Mouse (Mus musculus): ENCODE measurements at regions not wholly inside any gene's neighbourhood (a gene's known extent, or its start where the extent isn't known, plus 50 kb on each side); places are given as distances from the start of the nearest gene placed in this dataset.
A peak's percentile ranks its signal among the peaks of the same experiment; 100 is the strongest.

DNA sequence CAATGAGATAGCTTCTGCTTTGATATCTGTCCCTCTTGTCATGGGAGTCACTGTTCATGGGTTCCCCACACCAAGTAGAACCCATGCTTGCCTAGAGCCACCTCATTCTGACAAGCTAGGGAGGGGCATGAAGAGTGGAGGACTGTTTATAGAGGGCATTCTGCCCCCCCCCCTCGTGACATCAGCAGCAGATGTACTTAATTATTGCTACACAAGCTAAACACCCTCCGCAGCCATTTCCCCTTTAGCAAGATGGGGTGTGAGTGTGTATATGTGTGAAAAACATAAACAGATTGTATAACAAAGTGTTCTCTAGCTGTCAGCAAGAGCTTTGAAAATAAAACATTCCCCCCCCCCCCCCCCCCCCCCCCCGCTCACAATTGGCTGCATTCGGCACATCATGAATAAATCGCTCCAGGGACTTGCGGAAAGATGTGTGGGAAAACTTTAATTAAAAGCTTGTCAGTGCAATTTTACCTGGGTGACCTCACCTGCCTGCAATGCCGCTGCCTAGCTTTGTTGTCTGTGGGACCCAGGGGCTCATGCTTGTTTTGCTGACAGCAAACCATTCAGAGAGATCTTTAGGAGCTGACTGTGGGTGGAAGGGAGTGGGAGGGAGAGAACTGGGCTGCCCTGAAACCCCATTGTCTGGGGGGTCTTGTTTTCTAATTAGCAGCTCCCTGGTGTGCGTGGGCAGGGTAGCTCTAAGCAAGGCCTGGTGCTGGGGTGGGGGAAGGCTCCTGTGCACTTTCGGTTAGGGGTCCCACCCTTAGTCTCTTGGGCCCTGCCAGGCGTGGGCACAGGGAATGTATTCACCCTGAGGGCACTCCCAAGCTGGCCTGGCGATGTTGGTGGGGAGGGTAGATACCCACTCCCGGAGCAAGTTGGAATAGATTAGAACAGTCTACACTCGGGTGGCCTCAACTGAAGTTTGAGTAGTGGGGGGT is 63.4 kb downstream of the Irx2 start:
- no peak for ATAC-seq (ENCODE audit: low FRiP score)
- 61% methylated on average over 11 of the region's 13 CpGs for WGBS
- Histone ChIP-seq H3K9ac (replicated peaks) (no peak overlapping the region), H3K4me1 (no peaks in the 10 kb centered on the region), H3K9me3 (replicated peaks) (no peaks in the 10 kb centered on the region), H3K27ac (replicated peaks) (no peak overlapping the region), H3K27me3 (replicated peaks) (no peaks in the 10 kb centered on the region), H3K4me3 (replicated peaks) (no peak overlapping the region), H3K36me3 (no peaks in the 10 kb centered on the region), H3K4me2 (no peak overlapping the region)

DNA sequence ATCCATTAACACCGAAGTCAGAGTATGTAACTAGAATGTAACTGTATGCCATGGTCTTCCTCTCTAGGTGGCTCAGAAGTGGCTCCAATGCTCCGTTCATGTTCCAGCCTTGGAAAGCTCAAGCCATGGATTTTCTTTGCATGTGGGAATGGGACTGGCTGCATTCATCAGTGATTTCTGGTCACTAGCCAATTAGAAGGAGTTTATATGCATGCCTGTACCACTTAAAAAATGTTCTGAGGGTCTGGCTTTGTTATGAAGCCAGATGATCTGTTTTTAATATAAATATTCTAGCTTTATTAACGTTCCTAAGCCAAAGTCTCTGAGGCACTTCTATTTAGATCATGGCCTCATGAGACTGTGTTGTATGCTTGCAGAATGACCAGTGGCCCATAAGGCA is 78.8 kb downstream of the Irx2 start:
- ATAC-seq (ENCODE audit: low FRiP score), result no peak
- WGBS, result 87% methylated on average over 3 of the region's 3 CpGs
- Histone ChIP-seq H3K9ac (replicated peaks) (no peak overlapping the region), H3K27ac (replicated peaks) (no peak overlapping the region), H3K27me3 (replicated peaks) (no peaks in the 10 kb centered on the region), H3K36me3 (no peaks in the 10 kb centered on the region), H3K4me2 (no peak overlapping the region), H3K4me3 (replicated peaks) (no peak overlapping the region), H3K4me1 (no peaks in the 10 kb centered on the region), H3K9me3 (replicated peaks) (no peaks in the 10 kb centered on the region)

DNA sequence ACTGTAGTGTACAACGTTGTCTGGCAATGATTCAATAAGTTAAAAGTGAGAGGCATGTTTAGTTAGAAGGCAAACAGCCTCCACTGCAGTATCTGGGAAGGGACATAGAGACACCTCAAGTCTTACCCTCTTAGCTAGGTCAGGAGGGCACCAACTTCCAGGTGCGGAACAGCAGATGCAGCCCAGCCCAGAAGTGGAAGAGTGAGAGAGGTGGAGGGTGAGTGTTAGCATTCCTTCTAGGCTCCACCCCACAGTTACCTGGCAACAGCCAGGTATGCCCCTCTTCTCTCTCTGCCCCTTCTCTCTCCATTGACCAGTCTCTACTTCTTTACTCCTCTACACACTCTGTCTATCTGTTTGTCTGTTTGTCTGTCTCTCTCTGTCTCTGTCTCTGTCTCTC is 80.1 kb downstream of the Irx2 start:
- Histone ChIP-seq H3K9ac (replicated peaks) (no peak overlapping the region), H3K9me3 (replicated peaks) (no peaks in the 10 kb centered on the region), H3K4me1 (no peaks in the 10 kb centered on the region), H3K36me3 (no peaks in the 10 kb centered on the region), H3K4me2 (no peak overlapping the region), H3K27ac (replicated peaks) (no peak overlapping the region), H3K27me3 (replicated peaks) (no peaks in the 10 kb centered on the region), H3K4me3 (replicated peaks) (no peak overlapping the region)
- ATAC-seq (ENCODE audit: low FRiP score), result no peak
- WGBS, result 85% methylated on average over 2 of the region's 2 CpGs

DNA sequence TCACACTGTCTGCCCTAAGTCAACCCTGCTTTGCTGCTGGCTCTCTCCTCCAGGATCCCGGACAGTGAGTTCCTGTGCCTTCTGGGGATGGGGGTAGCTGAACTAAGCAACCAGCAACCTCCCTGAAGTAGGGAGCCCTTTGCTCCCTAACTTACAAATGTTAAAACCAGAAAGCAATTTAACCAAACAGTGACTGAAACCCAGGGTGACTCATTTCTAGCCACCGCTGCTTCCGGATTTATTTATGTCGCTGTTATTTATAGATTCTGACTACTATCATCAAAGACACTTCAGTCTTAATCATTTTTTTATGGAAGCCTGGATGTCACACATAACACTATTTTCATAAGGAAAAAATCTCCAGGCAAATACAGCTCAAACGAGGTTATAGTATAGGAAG is 81.4 kb downstream of the Irx2 start:
- Histone ChIP-seq H3K27me3 (replicated peaks) (no peaks in the 10 kb centered on the region), H3K27ac (replicated peaks) (no peak overlapping the region), H3K4me3 (replicated peaks) (no peak overlapping the region), H3K9ac (replicated peaks) (no peak overlapping the region), H3K4me1 (no peaks in the 10 kb centered on the region), H3K9me3 (replicated peaks) (no peaks in the 10 kb centered on the region), H3K4me2 (no peak overlapping the region), H3K36me3 (no peaks in the 10 kb centered on the region)
- 70% methylated on average over 5 of the region's 5 CpGs for WGBS
- ATAC-seq (ENCODE audit: low FRiP score), result no peak

DNA sequence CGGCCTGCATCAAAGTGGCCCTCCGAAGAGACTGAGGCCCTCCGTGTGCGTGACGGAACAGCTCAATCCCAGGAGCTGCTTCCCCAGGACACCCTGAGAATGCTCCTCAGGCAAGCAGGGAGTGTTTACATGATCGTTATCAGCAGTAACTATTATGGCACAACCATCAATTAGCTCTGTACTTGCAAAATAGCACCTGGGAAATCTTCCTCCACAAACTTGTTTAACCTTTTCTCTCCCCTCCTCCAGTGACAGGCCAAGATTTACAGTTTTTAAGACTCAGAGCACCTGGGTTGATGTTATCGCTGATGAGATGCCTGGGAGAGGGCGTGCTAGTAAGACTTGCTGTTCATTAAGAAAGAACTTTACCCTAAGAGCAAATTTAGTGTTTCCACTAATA is 82.5 kb downstream of the Irx2 start:
- Histone ChIP-seq H3K9me3 (replicated peaks) (no peaks in the 10 kb centered on the region), H3K27ac (replicated peaks) (no peak overlapping the region), H3K4me3 (replicated peaks) (no peak overlapping the region), H3K4me1 (no peaks in the 10 kb centered on the region), H3K9ac (replicated peaks) (no peak overlapping the region), H3K36me3 (no peaks in the 10 kb centered on the region), H3K4me2 (no peak overlapping the region), H3K27me3 (replicated peaks) (no peaks in the 10 kb centered on the region)
- ATAC-seq (ENCODE audit: low FRiP score), result no peak
- 69% methylated on average over 8 of the region's 8 CpGs for WGBS

DNA sequence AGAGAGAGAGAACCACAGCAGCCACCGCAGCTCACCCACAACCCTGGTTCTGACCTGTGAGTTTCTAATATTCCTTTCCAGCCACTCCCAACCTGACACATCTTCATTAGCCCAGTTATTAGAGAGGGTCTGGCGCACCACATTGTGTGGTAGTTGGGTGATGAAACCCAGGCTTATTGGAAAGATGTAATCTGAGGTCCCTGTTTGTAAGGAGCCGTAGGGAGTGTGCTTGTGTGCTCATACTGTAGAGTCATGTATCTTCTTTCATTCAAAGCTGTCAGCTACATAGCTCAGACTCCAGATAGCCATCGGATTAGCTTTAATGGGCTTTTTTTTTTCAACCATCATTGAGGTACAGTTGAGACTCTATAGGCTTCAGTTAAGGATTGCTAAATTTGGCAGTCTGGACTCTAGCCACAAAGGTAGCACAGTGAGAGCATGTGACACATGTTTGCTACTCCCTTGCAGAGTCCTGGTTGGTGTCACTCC is 83.3 kb downstream of the Irx2 start:
- H3K4me1 ChIP-seq, result no peaks in the 10 kb centered on the region
- H3K27ac ChIP-seq (replicated peaks), result no peak overlapping the region
- H3K36me3 ChIP-seq, result no peaks in the 10 kb centered on the region
- 83% methylated on average over 4 of the region's 4 CpGs for WGBS
- H3K27me3 ChIP-seq (replicated peaks), result no peaks in the 10 kb centered on the region
- H3K4me2 ChIP-seq, result no peak overlapping the region
- ATAC-seq (ENCODE audit: low FRiP score), result no peak
- H3K9me3 ChIP-seq (replicated peaks), result no peaks in the 10 kb centered on the region
- no peak overlapping the region for H3K9ac ChIP-seq (replicated peaks)
- no peak overlapping the region for H3K4me3 ChIP-seq (replicated peaks)

DNA sequence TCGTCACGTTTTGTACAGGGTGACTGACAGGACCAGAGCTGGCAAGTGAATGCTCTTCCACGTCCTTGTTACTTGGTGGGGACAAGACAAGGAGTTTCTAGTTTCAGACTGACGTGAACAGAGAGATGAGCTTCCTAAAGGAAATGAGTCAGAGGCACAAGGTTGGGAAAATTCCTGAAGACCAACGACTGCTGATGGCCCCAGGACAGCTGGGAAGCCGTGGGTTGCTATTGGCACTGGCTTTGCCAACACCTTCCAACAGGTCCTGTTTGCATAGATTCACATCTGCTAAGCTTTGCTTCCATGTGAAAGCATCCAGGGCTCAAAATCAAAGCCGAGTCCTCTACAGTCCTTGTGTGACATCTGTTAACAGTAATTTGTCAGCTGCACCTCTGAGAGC is 86.2 kb downstream of the Irx2 start:
- H3K9ac ChIP-seq (replicated peaks), result no peak overlapping the region
- no peak overlapping the region for H3K4me3 ChIP-seq (replicated peaks)
- no peak overlapping the region for H3K4me2 ChIP-seq
- H3K36me3 ChIP-seq, result no peaks in the 10 kb centered on the region
- WGBS, result 72% methylated on average over 7 of the region's 7 CpGs
- ATAC-seq (ENCODE audit: low FRiP score), result no peak
- H3K27ac ChIP-seq (replicated peaks), result no peak overlapping the region
- H3K9me3 ChIP-seq (replicated peaks), result no peaks in the 10 kb centered on the region
- no peaks in the 10 kb centered on the region for H3K4me1 ChIP-seq
- H3K27me3 ChIP-seq (replicated peaks), result no peaks in the 10 kb centered on the region

DNA sequence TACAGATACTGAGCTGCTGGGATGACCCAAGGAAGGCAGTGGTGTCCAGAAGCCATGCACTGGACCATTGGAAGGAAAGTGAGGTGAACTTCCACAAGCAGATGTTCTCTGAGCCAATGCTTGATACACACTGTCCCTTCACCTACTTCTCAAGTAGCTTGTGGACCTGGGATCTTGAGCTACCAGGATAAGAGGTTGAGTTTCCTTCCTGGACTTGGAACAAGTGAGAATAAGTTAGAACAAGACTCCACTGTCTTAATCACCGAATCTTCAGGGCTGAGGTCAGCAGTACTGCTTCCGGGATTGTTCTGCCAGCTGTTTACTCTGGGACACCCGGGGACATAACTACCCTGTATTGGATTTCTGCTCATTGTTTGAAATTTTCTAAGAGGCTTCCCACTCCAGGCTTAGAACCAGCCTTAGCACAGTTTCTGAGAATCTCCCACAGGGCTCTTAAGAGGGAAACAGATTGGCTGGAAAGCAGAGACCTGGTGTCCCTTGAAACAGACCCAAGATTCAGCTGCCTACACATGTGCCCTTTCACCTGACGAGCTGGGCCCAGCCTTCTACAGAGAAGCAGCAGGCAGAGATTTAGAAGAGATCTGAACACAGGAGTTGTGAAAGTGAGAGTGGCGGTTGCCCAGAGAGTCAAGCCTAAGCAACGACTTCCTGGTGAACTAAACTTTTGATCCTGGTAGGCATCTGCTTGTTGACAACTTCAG is 87.5 kb downstream of the Irx2 start:
- Histone ChIP-seq H3K27me3 (replicated peaks) (no peaks in the 10 kb centered on the region), H3K9me3 (replicated peaks) (no peaks in the 10 kb centered on the region), H3K36me3 (no peaks in the 10 kb centered on the region), H3K4me2 (no peak overlapping the region), H3K4me3 (replicated peaks) (no peak overlapping the region), H3K9ac (replicated peaks) (no peak overlapping the region), H3K4me1 (no peaks in the 10 kb centered on the region), H3K27ac (replicated peaks) (no peak overlapping the region)
- no peak for ATAC-seq (ENCODE audit: low FRiP score)
- WGBS, result 86% methylated on average over 6 of the region's 6 CpGs

DNA sequence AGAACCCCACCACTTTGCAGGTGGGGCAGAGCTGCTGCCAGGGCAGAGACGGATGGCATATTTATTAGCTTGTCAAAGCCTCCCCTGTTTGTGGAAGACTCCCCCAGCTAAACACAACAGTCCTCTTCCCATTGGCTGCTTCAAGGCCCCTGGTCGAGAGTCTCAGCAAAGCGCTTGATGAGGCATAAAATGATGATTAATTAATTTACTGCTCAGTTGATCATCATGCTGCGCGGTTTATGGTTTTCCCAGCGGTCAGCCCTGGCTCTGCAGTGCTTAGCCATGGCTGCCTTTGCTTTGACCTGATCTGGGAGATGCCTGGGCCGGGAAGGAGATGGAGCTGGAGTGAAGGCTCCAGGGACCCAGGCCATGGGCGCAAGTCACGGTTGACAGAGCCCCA is 98.5 kb downstream of the Irx2 start:
- peak; percentile 63 for ATAC-seq (ENCODE audit: low FRiP score)
- Histone ChIP-seq H3K4me2 (no peak overlapping the region), H3K9me3 (replicated peaks) (no peaks in the 10 kb centered on the region), H3K27me3 (replicated peaks) (peaks cover 18% of the 10 kb centered on the region), H3K27ac (replicated peaks) (no peak overlapping the region), H3K4me1 (peaks cover 9% of the 10 kb centered on the region), H3K36me3 (no peaks in the 10 kb centered on the region), H3K4me3 (replicated peaks) (no peak overlapping the region), H3K9ac (replicated peaks) (no peak overlapping the region)
- 9% methylated on average over 9 of the region's 9 CpGs for WGBS

DNA sequence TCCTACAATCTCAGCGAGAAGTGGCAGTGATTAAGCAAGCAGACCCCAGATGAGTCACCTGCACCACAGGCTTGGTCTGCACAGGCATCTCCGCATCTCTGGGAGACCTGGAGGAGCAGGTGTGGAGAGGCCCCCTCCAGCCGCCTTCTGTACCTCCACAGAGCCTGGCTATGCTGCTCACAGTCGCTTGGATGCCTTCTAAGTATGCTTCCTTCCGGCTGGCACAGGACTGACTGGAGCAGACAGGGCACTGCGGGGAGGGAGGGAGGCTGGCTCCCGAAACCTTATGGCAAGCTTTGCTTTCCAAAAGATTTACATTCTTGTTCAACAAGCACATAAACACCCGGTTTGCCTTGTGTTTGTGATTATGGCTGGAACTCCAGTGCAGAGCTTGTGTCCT is 107.3 kb downstream of the Irx2 start:
- H3K36me3 ChIP-seq, result no peaks in the 10 kb centered on the region
- H3K4me1 ChIP-seq, result no peaks in the 10 kb centered on the region
- peaks cover 7% of the 10 kb centered on the region; the same call in 1 of the 2 replicates for H3K27me3 ChIP-seq (replicated peaks)
- no peak overlapping the region for H3K9ac ChIP-seq (replicated peaks)
- no peaks in the 10 kb centered on the region for H3K9me3 ChIP-seq (replicated peaks)
- no peak overlapping the region for H3K4me3 ChIP-seq (replicated peaks)
- WGBS, result 76% methylated on average over 8 of the region's 8 CpGs
- ATAC-seq (ENCODE audit: low FRiP score), result no peak
- no peak overlapping the region for H3K27ac ChIP-seq (replicated peaks)
- no peak overlapping the region for H3K4me2 ChIP-seq

DNA sequence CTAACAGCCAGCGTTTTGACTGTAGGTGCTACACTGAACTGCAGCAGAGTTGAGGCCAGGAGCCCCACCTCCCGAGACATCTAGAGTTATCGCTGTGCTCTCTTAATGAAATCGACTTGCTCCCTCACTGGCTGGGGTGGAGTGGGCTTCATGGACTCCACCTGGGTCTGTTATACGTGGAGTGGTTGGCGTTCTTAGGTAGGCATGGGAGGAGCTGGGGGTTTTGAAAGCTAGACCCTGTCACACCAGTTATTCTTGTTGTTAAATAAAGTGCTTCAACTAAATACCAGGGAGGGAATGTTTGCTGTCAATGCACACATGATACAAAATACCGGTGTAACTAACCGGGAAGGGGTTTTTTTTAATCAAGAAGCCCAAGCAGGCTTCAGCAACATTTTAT is 108.4 kb downstream of the Irx2 start:
- no peak for ATAC-seq (ENCODE audit: low FRiP score)
- Histone ChIP-seq H3K4me3 (replicated peaks) (no peak overlapping the region), H3K36me3 (no peaks in the 10 kb centered on the region), H3K27me3 (replicated peaks) (peaks cover 7% of the 10 kb centered on the region; the same call in 1 of the 2 replicates), H3K4me2 (no peak overlapping the region), H3K9ac (replicated peaks) (no peak overlapping the region), H3K9me3 (replicated peaks) (no peaks in the 10 kb centered on the region), H3K27ac (replicated peaks) (no peak overlapping the region), H3K4me1 (no peaks in the 10 kb centered on the region)
- WGBS, result 89% methylated on average over 8 of the region's 8 CpGs

DNA sequence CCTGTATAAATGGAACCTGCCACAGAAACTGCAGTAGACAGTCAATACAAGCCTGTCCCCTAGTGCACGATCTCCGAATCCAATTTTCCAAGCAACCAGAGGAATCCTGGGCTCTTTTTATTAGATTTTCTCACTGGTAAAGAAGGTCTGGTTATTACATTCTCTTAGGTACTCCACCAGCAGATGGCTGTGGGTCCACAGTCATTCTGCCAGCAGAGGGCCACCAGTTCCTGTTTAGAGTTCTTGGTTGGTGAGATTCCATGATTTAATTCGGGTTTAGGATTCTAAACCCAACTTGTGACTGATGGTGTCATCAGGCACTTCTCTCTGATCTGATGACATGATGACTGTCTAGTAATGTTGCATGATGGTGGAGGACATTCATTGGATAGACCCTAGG is 118.6 kb downstream of the Irx2 start:
- H3K36me3 ChIP-seq, result no peaks in the 10 kb centered on the region
- H3K4me3 ChIP-seq (replicated peaks), result no peak overlapping the region
- 85% methylated on average over 3 of the region's 3 CpGs for WGBS
- H3K27me3 ChIP-seq (replicated peaks), result no peaks in the 10 kb centered on the region
- no peak overlapping the region for H3K27ac ChIP-seq (replicated peaks)
- no peaks in the 10 kb centered on the region for H3K9me3 ChIP-seq (replicated peaks)
- H3K4me2 ChIP-seq, result no peak overlapping the region
- ATAC-seq (ENCODE audit: low FRiP score), result no peak
- H3K9ac ChIP-seq (replicated peaks), result no peak overlapping the region
- H3K4me1 ChIP-seq, result no peaks in the 10 kb centered on the region
